Mouse (Mus musculus) neural tube, embryonic 14.5 days (tissue): Measurements from ENCODE around the gene Tpbpb. TPM values are rescaled to one million over a fixed set of nuclear protein-coding genes. Genes with fewer than 3 reads are reported as not detected.
"Not testable (repeated sequence)": the region's sequence is repeated elsewhere in the genome, so short reads cannot be mapped to it uniquely, and the experiment has no call there.

ENCODE experiments used
- ATAC-seq: fragments of 200-750 bp; cut with Nextera tagmentation; 2 replicates; pipeline ENCODE4 v1.8.0; 2017; ENCODE audit warnings: low read depth, mild to moderate bottlenecking, moderate TSS enrichment, moderate library complexity
- H3K27ac ChIP-seq: fragments of 300-500 bp; sonication (generic); 2 replicates; pipeline ENCODE4 v1.5.1; 2014; ENCODE audit warnings: low read depth, mild to moderate bottlenecking, control low read depth, low read length, moderate library complexity, mixed read lengths
- H3K27me3 ChIP-seq: fragments of 300-500 bp; sonication (generic); 2 replicates; pipeline ENCODE4 v1.6.1; 2014; ENCODE audit warnings: low read length; ENCODE audit not compliant: control insufficient read depth, insufficient read depth
- H3K36me3 ChIP-seq: fragments of 300-500 bp; sonication (generic); 2 replicates; pipeline ENCODE4 v1.6.1; 2014; ENCODE audit warnings: low read length, mixed read lengths; ENCODE audit not compliant: control insufficient read depth, insufficient read depth
- H3K4me1 ChIP-seq: fragments of 300-500 bp; sonication (generic); 2 replicates; pipeline ENCODE4 v1.6.1; 2014; ENCODE audit warnings: low read length; ENCODE audit not compliant: control insufficient read depth, insufficient read depth
- H3K4me2 ChIP-seq: fragments of 300-500 bp; sonication (generic); 2 replicates; pipeline ENCODE4 v1.6.1; 2014; ENCODE audit warnings: mild to moderate bottlenecking, low read depth, low read length, control low read depth
- H3K4me3 ChIP-seq: fragments of 300-500 bp; sonication (generic); 2 replicates; pipeline ENCODE4 v1.5.1; 2014; ENCODE audit warnings: low read depth, low read length, control low read depth, mixed read lengths
- H3K9ac ChIP-seq: fragments of 300-500 bp; sonication (generic); replicated peaks from 2 replicates; pipeline ENCODE4 v1.6.1; 2014; ENCODE audit warnings: low read depth, mild to moderate bottlenecking, control low read depth, low read length, mixed read lengths
- H3K9me3 ChIP-seq: fragments of 300-500 bp; sonication (generic); 2 replicates; pipeline ENCODE4 v1.6.1; 2016; ENCODE audit warnings: low read length; ENCODE audit not compliant: control insufficient read depth
- WGBS: fragments of 180-500 bp; shearing (Covaris S2); extraction: QIAGEN DNeasy Blood & Tissue Kit; methylation state at CpG from one replicate; pipeline ENCODE4 v1.1.7; 2014; 5-methylcytosine and 5-hydroxymethylcytosine counted together
- polyA plus RNA-seq: library from polyadenylated mRNA; unstranded; fragments of >200 nt; fragmentation: Nextera tagmentation; extraction: Ambion mirVana; gene quantifications from 2 replicates; pipeline ENCODE4 v1.2.1, GENCODE M21; 2014

Gene Tpbpb
- polyA plus RNA-seq: not detected in 2 replicates

DNA sequence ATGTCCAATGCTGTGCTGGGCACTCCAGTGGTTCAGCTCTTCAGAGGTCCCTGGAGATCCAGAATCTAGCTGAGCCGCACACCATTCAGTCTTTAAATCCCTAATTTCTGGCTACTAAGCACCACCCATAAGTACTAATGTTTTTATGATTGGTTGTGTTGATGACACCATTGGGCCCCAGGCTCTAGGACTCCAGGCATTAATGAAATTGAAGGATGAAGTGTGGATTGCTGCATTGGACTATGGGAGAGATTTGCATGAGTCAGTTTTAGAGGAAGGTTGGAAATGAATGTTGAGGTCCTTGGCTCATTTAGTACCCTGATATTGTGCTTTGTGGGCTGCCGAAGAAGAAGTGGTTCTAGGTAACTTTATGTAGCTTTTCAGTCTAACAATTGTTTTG, at the start of gene Tpbpb:
TSS of gene Tpbpb (minus strand) at position 101 of the 400 bp plus-strand sequence.
- not testable (repeated sequence) for H3K4me2 ChIP-seq, H3K36me3 ChIP-seq, H3K27ac ChIP-seq, H3K4me3 ChIP-seq, H3K27me3 ChIP-seq, H3K4me1 ChIP-seq, ATAC-seq, H3K9me3 ChIP-seq, H3K9ac ChIP-seq
- WGBS: 93% methylated on average over 2 of the region's 2 CpGs

DNA sequence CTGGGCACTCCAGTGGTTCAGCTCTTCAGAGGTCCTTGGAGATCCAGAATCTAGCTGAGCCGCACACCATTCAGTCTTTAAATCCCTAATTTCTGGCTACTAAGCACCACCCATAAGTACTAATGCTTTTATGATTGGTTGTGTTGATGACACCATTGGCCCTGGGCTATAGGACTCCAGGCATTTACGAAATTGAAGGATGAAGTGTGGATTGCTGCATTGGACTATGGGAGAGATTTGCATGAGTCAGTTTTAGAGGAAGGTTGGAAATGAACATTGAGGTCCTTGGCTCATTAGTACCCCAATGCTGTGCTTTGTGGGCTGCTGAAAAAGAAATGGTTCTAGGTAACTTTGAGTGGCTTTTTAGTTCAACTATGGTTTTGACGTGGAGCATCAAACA, 37.2 kb upstream of the Tpbpb start, which contains the start of gene Tpbpa:
TSS of gene Tpbpa (minus strand) at position 101 of the 400 bp plus-strand sequence.
- H3K36me3 ChIP-seq, H3K4me1 ChIP-seq, H3K27ac ChIP-seq, ATAC-seq, H3K27me3 ChIP-seq, H3K9ac ChIP-seq, H3K4me2 ChIP-seq, H3K9me3 ChIP-seq, H3K4me3 ChIP-seq: not testable (repeated sequence)
- WGBS: 82% methylated on average over 3 of the region's 3 CpGs

DNA sequence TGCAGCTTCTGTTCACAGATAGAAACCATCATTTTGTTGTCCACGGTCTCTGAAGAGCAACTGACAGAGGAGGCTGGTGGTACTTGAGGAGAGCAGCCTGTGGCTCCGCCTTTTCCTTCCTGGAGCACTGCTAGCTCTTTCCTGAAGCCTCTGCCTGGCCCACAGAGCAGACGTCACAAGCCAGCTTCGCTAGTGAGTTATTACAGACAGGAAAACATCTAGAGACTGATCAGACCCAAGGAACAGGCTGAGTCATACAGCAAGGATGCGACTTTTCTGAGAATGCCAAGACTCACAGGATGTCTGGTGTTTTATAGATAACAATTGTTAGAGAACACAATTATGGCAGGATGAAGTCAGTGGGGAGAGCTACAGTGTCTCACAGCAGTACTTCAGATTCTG, 31.8 kb upstream of the Tpbpb start, which contains the start of the genes Gm49391 and Ctla2a:
TSS of gene Gm49391 (minus strand) at position 72 of the 402 bp plus-strand sequence.
TSS of gene Ctla2a (minus strand) at position 126 of the 402 bp plus-strand sequence.
- Histone ChIP-seq H3K27me3 (no peaks in the 10 kb centered on the region), H3K36me3 (no peaks in the 10 kb centered on the region), H3K4me1 (no peaks in the 10 kb centered on the region), H3K27ac (no peak within 1 kb of the TSS), H3K4me2 (no peak within 1 kb of the TSS), H3K9me3 (no peaks in the 10 kb centered on the region), H3K9ac (no peak within 1 kb of the TSS), H3K4me3 (no peak within 1 kb of the TSS)
- ATAC-seq: no peak
- 66% methylated on average over 5 of the region's 5 CpGs for WGBS

DNA sequence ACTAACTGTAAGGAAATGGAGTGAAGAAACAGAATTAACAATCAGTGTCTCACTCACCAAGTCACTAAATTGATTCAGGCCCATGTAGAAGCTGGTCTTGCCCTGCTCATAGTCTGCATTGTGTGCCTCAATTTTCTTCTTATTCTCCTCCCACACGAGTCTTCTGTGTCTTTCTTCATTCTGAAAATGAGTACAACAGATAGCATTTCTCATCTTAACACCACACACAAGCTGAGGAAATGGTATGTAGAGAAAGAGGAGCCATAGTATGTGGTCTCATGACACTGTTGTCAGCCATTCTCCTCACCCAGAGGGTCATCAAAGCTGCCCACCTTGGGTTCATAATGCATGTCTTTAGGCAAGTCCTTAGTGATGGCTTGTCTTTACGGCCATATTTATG, 30.8 kb upstream of the Tpbpb start, which contains the start of gene Gm49393:
TSS of gene Gm49393 (minus strand) at position 101 of the 400 bp plus-strand sequence.
- H3K9me3 ChIP-seq, ATAC-seq: not testable (repeated sequence)
- 77% methylated on average over 2 of the region's 2 CpGs for WGBS

DNA sequence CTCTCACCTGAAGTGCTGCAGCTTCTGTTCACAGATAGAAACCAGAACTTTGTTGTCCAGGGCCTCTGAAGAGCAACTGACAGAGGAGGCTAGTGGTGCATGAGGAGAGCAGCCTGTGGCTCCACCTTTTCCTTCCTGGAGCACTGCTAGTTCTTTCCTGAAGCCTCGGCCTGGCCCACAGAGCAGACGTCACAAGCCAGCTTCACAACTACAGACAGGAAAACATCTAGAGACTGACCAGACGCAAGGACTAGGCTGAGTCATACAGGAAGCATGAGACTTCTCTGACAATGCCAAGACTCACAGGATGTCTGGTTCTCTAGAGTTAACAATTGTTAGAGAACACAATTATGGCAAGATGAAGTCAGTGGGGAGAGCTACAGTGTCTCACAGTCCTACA, 7.4 kb downstream of the Tpbpb start, which contains the start of gene Ctla2b:
TSS of gene Ctla2b (minus strand) at position 120 of the 400 bp plus-strand sequence.
- H3K27ac ChIP-seq: no peak within 1 kb of the TSS
- no peak for ATAC-seq
- 86% methylated on average over 3 of the region's 3 CpGs for WGBS
- H3K9me3 ChIP-seq: no peaks in the 10 kb centered on the region
- H3K27me3 ChIP-seq: no peaks in the 10 kb centered on the region
- no peak within 1 kb of the TSS for H3K9ac ChIP-seq
- H3K4me3 ChIP-seq: no peak within 1 kb of the TSS
- no peak within 1 kb of the TSS for H3K4me2 ChIP-seq
- H3K36me3 ChIP-seq: no peaks in the 10 kb centered on the region
- no peaks in the 10 kb centered on the region for H3K4me1 ChIP-seq

More for the DNA sequence above, 30.8 kb upstream of the Tpbpb start, which contains the start of gene Gm49393:
- H3K27me3 ChIP-seq, H3K4me2 ChIP-seq, H3K36me3 ChIP-seq, H3K4me3 ChIP-seq, H3K9ac ChIP-seq, H3K4me1 ChIP-seq, H3K27ac ChIP-seq: not testable (repeated sequence)

DNA sequence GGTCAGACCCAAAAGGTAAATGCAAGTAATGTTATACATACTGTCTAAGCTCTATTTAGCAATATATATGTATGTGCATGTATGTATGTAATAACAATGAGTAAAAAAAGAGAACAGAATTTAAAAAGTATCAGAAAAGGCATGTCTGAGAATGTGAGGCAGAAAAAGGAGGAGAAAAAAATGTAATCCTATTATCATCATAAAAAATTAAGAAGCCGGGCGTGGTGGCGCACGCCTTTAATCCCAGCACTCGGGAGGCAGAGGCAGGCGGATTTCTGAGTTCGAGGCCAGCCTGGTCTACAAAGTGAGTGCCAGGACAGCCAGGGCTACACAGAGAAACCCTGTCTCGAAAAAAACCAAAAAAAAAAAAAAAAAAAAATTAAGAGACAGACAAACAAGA, 7.9 kb downstream of the Tpbpb start, which contains the start of gene Gm49392:
TSS of gene Gm49392 (minus strand) at position 101 of the 400 bp plus-strand sequence.
- not testable (repeated sequence) for H3K4me3 ChIP-seq, H3K4me1 ChIP-seq, H3K9me3 ChIP-seq, H3K36me3 ChIP-seq, ATAC-seq, H3K4me2 ChIP-seq, H3K27me3 ChIP-seq, H3K9ac ChIP-seq, H3K27ac ChIP-seq
- WGBS: 100% methylated on average over 6 of the region's 8 CpGs

DNA sequence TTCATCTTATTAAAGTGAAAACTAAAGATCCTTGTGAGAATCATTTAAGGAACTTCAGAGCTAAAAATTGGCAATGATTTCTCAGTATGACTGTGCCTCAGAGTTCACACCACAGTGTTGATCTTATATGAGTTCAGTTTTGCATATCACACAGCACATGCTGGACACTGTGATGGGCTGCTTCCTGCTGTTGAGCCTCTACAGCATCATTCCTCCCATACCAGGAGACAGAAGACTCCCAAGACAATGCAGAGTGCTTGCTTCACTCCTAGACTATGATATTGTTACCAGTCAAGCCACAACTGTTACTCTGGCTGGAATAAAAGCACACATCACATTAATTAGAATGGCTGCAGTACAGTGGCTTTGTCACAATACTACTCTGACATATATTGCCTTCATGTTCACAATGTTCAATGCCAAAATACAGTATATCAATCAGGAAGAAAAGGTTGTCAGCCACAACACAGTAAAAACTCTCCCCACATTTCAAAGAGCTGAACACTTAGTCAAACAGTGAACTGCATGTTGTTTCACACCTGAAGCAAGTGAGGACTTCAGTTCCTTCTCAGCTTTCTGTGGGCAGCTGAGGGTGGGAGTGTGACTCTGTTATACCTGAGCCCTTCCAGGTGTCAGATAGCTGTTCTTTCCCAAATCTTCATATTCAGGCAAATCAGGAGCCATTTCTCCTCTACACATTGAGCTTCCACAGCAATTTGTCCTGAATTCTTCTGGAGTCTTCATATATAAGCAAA, 9.1 kb downstream of the Tpbpb start:
- H3K9me3 ChIP-seq: no peaks in the 10 kb centered on the region
- no peak overlapping the region for H3K9ac ChIP-seq
- H3K36me3 ChIP-seq: no peaks in the 10 kb centered on the region
- no peaks in the 10 kb centered on the region for H3K4me1 ChIP-seq
- H3K27me3 ChIP-seq: no peaks in the 10 kb centered on the region
- H3K4me2 ChIP-seq: no peak overlapping the region
- ATAC-seq: no peak
- no peak overlapping the region for H3K27ac ChIP-seq
- H3K4me3 ChIP-seq: no peak overlapping the region

DNA sequence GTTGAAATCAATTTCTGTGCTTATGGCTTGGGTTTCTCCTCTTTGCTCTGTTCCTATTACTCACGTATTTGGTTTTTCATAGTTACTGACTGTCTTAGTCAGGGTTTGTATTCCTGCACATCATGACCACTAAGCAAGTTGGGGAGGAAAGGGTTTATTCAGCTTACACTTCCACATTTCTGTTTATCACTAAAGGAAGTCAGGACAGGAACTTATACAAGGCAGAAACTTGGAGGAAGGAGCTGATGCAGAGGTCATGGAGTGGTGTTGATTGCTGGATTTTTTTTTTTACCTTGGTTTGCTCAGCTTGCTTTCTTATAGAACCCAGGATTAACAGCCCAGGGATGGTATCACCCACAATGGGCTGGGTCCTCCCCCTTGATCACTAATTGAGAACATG, 12.4 kb downstream of the Tpbpb start:
- no peak for ATAC-seq
- WGBS: 95% methylated on average over 1 of the region's 1 CpGs
- Histone ChIP-seq H3K9me3 (no peaks in the 10 kb centered on the region), H3K4me2 (no peak overlapping the region), H3K36me3 (no peaks in the 10 kb centered on the region), H3K4me1 (no peaks in the 10 kb centered on the region), H3K9ac (no peak overlapping the region), H3K27me3 (no peaks in the 10 kb centered on the region), H3K4me3 (no peak overlapping the region), H3K27ac (no peak overlapping the region)

DNA sequence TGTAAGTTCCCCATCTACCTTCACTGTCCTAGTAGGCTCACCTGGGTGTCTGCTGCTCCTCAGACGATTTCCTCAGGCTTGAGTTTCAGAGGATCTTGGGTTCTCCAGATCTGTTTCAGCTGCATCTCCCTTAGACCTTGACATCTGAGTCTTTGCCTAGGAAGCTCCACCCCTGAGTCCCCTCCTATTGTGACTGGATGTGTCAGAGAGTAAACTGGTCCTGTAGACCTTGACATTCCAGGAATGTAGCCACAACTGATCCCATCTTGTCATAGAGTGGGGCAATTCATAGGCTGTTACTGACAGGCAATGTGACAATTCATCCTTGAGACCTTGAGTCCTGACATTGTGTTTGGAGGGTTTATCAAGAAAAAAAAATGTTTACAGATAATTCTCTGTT, 40.4 kb downstream of the Tpbpb start, which contains the start of gene 4930486L24Rik:
TSS of gene 4930486L24Rik (minus strand) at position 195 of the 400 bp plus-strand sequence.
- no peaks in the 10 kb centered on the region for H3K36me3 ChIP-seq
- H3K4me3 ChIP-seq: no peak within 1 kb of the TSS
- no peaks in the 10 kb centered on the region for H3K9me3 ChIP-seq
- H3K27me3 ChIP-seq: no peaks in the 10 kb centered on the region
- H3K27ac ChIP-seq: no peak within 1 kb of the TSS
- 84% methylated on average over 1 of the region's 1 CpGs for WGBS
- no peak within 1 kb of the TSS for H3K4me2 ChIP-seq
- ATAC-seq: no peak
- no peak within 1 kb of the TSS for H3K9ac ChIP-seq
- no peaks in the 10 kb centered on the region for H3K4me1 ChIP-seq
